Mouse (Mus musculus) heart, adult 2 months (tissue): ENCODE data around the gene Rps6ka5. TPM values are rescaled to one million over a fixed set of nuclear protein-coding genes. Genes with fewer than 3 reads are reported as not detected.

ENCODE experiments used
- DNase-seq, 2 experiments: peaks; one replicate each; pipeline ENCODE4 v3.0.0; 2021
- H3K27ac ChIP-seq: fragments of 200-600 bp; 2 replicates; pipeline ENCODE4 v1.8.1; 2022
- H3K27me3 ChIP-seq: fragments of 200-500 bp; 2 replicates; pipeline ENCODE4 v1.6.1; 2012; ENCODE audit warnings: mild to moderate bottlenecking, low read length, inconsistent platforms, mixed read lengths; ENCODE audit not compliant: control insufficient read depth, insufficient read depth
- H3K36me3 ChIP-seq: fragments of 200-500 bp; 2 replicates; pipeline ENCODE4 v1.6.1; 2012; ENCODE audit warnings: low read length, inconsistent platforms; ENCODE audit not compliant: control insufficient read depth, insufficient read depth
- H3K4me1 ChIP-seq: fragments of 200-500 bp; 2 replicates; pipeline ENCODE4 v1.6.1; 2011; ENCODE audit warnings: low read length; ENCODE audit not compliant: control insufficient read depth, insufficient read depth
- H3K4me3 ChIP-seq: fragments of 200-600 bp; 2 replicates; pipeline ENCODE4 v1.8.1; 2022
- H3K79me2 ChIP-seq: fragments of 200-500 bp; replicated peaks from 2 replicates; pipeline ENCODE4 v1.6.1; 2012; ENCODE audit warnings: mild to moderate bottlenecking, inconsistent platforms, low read length, moderate library complexity, mixed read lengths; ENCODE audit not compliant: control insufficient read depth, insufficient read depth
- H3K9ac ChIP-seq: fragments of 200-500 bp; 2 replicates; pipeline ENCODE4 v1.6.1; 2012; ENCODE audit warnings: low read depth, mild to moderate bottlenecking, control low read depth, inconsistent platforms, low read length, mixed read lengths
- CTCF ChIP-seq: fragments of 200-600 bp; IDR thresholded peaks from 2 replicates; pipeline ENCODE4 v1.8.1; 2022; ENCODE audit warnings: antibody characterized with exemption, mild to moderate bottlenecking, moderate library complexity
- EP300 ChIP-seq: fragments of 200-500 bp; IDR thresholded peaks from 2 replicates; pipeline ENCODE4 v1.6.1; 2011; ENCODE audit warnings: low read depth, low read length, control low read depth; ENCODE audit not compliant: insufficient read depth
- POLR2A ChIP-seq: fragments of 200-500 bp; IDR thresholded peaks from 2 replicates; pipeline ENCODE4 v1.6.1; 2011; ENCODE audit warnings: mild to moderate bottlenecking, low read depth, low read length, control low read depth; ENCODE audit not compliant: insufficient read depth
- WGBS: fragments of 180-500 bp; shearing (Covaris S2); methylation state at CpG from one replicate; pipeline ENCODE4 v1.1.7; 2018; 5-methylcytosine and 5-hydroxymethylcytosine counted together
- intact Hi-C: fragments of 180-260 bp; cut with DNase I; formaldehyde crosslinking; loops from one replicate; pipeline ENCODE4 v1.15.1; 2025
- polyA plus RNA-seq: library from polyadenylated mRNA; depleted of rRNA; stranded (reverse); fragments of >200 nt; gene quantifications from 2 replicates; pipeline ENCODE4 v1.2.3, GENCODE M21; 2012
- total RNA-seq, 2 experiments: library from RNA; stranded (reverse); gene quantifications; 2 replicates each; pipeline ENCODE4 v1.2.3; 2021

The Rps6ka5 gene
- total and polyA plus RNA-seq, 3 experiments: 2.1 to 13.5 (median 10.8) TPM

DNA sequence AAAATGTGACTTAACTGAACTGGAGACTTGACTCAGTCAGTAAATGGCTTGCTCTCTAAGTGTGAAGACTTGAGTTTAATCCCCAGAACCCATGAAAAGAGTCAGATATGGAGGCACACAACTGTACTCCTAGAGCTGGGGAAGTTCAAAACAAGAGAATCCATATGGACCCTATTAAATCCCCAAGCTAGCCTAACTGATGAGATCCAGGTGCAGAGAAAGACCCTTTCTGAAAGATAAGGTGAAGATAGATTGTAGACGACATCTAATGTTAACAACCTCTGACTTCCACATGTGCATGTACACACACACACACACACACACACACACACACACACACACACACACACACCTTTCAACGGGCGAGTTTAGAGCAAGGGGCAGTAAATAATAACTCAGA is 86.1 kb downstream of the Rps6ka5 start:
- Histone ChIP-seq H3K79me2 (no peaks in the 10 kb centered on the region), H3K4me3 (no peak overlapping the region), H3K36me3 (no peaks in the 10 kb centered on the region), H3K4me1 (peaks cover 1% of the 10 kb centered on the region), H3K27me3 (no peaks in the 10 kb centered on the region), H3K9ac (no peak overlapping the region), H3K27ac (no peak overlapping the region)
- WGBS: 84% methylated on average over 3 of the region's 3 CpGs
- no peak for DNase-seq
- intact Hi-C loops: loop anchor here (5.0 kb wide), 1 partner anchor 82 kb away; no protein-coding TSS in a partner anchor
- TF ChIP-seq POLR2A (no peak), EP300 (no peak), CTCF (no peak)

DNA sequence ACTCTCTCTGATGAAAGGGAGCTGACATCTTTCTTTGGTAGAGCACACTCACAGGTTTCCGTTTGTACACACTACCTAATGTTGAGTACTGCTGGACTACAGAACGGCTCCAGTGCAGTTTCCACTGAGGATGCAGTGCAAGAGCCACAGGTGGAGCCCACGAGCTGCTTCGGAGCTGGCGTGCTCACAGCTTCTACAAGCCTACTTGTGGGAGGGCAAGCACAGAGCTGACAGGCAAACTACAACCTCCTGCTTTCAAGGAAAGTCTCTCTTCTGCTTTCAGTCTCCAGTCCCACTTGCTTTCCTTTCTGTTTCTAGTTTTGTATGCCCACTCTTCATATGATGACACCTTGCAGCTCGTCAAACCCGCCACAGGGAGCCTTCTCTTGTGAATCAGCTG is 87.1 kb downstream of the Rps6ka5 start:
- Histone ChIP-seq H3K79me2 (no peaks in the 10 kb centered on the region), H3K27me3 (no peaks in the 10 kb centered on the region), H3K9ac (no peak overlapping the region), H3K4me1 (peaks cover 1% of the 10 kb centered on the region), H3K27ac (no peak overlapping the region), H3K36me3 (no peaks in the 10 kb centered on the region; the same call in 1 of the 2 replicates), H3K4me3 (no peak overlapping the region)
- intact Hi-C loops: loop anchor here (2.0 to 5.0 kb wide), 2 partner anchors 83 to 201 kb away; no protein-coding TSS in a partner anchor
- no peak for TF ChIP-seq POLR2A
- TF ChIP-seq CTCF: peak; percentile 74
- TF ChIP-seq EP300: peak; percentile 70; the same call in 1 of the 2 replicates
- WGBS: 36% methylated on average over 7 of the region's 7 CpGs
- peak; percentile 33 to 42 for DNase-seq

DNA sequence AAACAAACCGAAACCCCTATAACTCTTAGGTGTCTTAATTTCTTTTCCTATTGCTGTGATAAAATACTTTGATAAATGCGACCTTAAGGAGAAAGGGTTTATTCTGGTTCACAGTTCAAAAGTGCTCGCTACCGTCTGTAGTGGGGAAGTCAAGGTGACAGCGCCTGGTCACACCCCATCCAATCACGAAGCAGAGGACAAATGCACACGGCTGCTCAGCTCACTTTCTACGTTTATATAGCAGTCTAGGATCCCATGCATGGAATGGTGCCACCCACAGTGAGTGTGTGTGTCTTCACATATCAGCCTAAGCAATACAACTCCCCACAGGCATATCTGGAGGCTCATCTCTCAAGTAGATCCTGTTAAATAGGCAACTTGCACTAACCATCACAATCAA is 88.9 kb downstream of the Rps6ka5 start:
- Histone ChIP-seq H3K36me3 (no peaks in the 10 kb centered on the region; the same call in 1 of the 2 replicates), H3K27me3 (no peaks in the 10 kb centered on the region), H3K27ac (no peak overlapping the region), H3K4me1 (peaks cover 4% of the 10 kb centered on the region), H3K79me2 (no peaks in the 10 kb centered on the region), H3K4me3 (no peak overlapping the region), H3K9ac (no peak overlapping the region)
- 92% methylated on average over 8 of the region's 8 CpGs for WGBS
- intact Hi-C loops: loop anchor here (2.0 kb wide), 1 partner anchor 203 kb away; no protein-coding TSS in a partner anchor
- no peak for DNase-seq
- TF ChIP-seq CTCF (no peak), POLR2A (no peak), EP300 (no peak)

DNA sequence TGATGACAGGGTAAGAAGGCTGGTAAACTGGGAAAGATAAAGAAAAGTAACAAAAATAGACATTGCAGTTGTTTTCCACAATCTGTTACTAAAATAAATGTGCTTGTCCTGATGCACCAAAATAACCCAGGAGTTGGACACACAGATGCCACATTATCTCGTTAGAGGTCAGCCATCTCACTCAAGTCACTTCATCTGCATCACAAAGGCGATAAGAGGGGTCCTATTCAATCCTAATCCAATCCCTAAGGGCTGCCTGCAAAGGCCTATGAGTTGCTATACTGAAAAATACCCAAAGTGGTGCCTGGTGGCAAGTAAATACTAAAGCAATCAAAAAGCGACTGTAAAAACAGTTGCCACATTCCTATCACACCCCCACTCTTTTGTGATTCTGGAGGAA is 90.0 kb downstream of the Rps6ka5 start:
- DNase-seq: no peak
- 48% methylated on average over 3 of the region's 3 CpGs for WGBS
- TF ChIP-seq POLR2A (no peak), EP300 (no peak), CTCF (no peak)
- no peaks in the 10 kb centered on the region; the same call in 1 of the 2 replicates for H3K36me3 ChIP-seq
- H3K9ac ChIP-seq: no peak overlapping the region
- H3K27me3 ChIP-seq: no peaks in the 10 kb centered on the region
- H3K4me1 ChIP-seq: peaks cover 4% of the 10 kb centered on the region
- no peaks in the 10 kb centered on the region for H3K79me2 ChIP-seq
- peak overlapping the region; percentile 18 for H3K27ac ChIP-seq
- H3K4me3 ChIP-seq: no peak overlapping the region
- intact Hi-C loops: no loop called here

DNA sequence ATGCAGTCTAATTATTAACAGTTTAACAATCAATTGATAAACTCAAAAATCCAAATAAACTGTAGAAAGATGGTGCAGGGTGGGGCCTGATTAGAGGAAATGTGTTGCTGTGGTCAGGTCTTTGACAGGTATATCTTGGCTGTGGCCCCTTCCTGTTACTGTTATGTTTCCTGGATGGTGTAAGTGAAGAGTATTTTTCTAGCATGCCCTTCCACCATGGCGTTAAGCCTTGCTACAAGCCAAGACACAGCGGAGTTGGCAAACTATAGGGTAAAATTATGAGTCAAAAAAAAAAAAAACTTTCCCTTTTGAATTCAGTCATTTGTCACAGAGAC is 90.5 kb downstream of the Rps6ka5 start:
- H3K27ac ChIP-seq: peak overlapping the region; percentile 18
- no peaks in the 10 kb centered on the region; the same call in 1 of the 2 replicates for H3K36me3 ChIP-seq
- H3K4me3 ChIP-seq: no peak overlapping the region
- 62% methylated on average over 2 of the region's 2 CpGs for WGBS
- no peak for TF ChIP-seq CTCF
- no peak for TF ChIP-seq POLR2A
- no peak for TF ChIP-seq EP300
- no peak overlapping the region for H3K9ac ChIP-seq
- H3K27me3 ChIP-seq: no peaks in the 10 kb centered on the region
- H3K4me1 ChIP-seq: peaks cover 6% of the 10 kb centered on the region
- intact Hi-C loops: no loop called here
- DNase-seq: no peak
- no peaks in the 10 kb centered on the region for H3K79me2 ChIP-seq

DNA sequence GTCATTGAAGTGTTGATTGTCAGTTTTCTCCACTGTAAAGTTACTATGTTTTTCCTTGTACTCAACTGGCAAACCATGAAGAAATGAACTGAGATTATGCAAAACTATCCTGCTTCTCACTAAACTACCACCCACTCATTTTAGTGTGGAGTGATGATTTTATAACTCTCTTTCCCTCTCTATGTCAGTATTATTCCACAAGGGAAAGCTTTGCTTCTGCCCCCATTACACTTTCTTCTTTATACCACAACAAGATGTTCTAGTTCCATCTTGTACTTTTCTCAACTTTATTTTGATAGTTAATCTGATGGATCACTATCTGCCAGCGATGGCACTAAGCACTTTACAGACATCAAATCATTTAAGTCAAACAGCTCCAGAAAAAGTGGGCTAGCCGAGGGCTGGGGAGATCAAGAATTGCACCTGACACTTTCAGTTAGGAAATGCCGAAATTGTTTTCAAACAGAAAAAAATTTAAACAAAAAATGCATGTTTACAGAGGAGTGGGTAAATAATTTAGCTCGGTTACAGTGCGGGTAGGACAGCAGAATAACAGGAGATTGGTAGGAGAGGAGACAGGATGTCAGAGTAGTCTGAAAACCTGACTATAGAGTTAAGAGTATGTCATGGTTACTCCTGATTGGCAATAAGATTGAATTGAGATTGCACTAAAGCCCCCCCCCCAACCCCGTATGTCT is 91.0 kb downstream of the Rps6ka5 start:
- no peak for DNase-seq
- intact Hi-C loops: no loop called here
- 92% methylated on average over 6 of the region's 6 CpGs for WGBS

More for the DNA sequence above, 91.0 kb downstream of the Rps6ka5 start:
- no peak overlapping the region for H3K4me3 ChIP-seq
- no peaks in the 10 kb centered on the region for H3K27me3 ChIP-seq
- H3K36me3 ChIP-seq: no peaks in the 10 kb centered on the region; the same call in 1 of the 2 replicates
- H3K4me1 ChIP-seq: peaks cover 7% of the 10 kb centered on the region
- H3K27ac ChIP-seq: no peak overlapping the region; the same call in 1 of the 2 replicates
- H3K9ac ChIP-seq: no peak overlapping the region
- TF ChIP-seq POLR2A: no peak
- TF ChIP-seq EP300: no peak
- TF ChIP-seq CTCF: no peak
- H3K79me2 ChIP-seq: no peaks in the 10 kb centered on the region
